Mouse (Mus musculus): ENCODE results near the gene Klhdc1. TPM values are rescaled to one million over a fixed set of nuclear protein-coding genes. Genes with fewer than 3 reads are reported as not detected.

Gene Klhdc1
- polyA plus RNA-seq, 2 experiments = 4.1 to 9.5 TPM

GRCm38 (mm10) chr12:69235782-69236181 lies 5.2 kb upstream of the Klhdc1 start:
- TF ChIP-seq POLR2A (IDR thresholded peaks at IDR 0.05; ENCODE audit: borderline replicate concordance, extremely low read depth, insufficient read depth, insufficient read length) = no peak
- 91% methylated on average over 6 of the region's 6 CpGs for WGBS
- no peak overlapping the region for H3K27ac ChIP-seq (replicated peaks; ENCODE audit: low read depth, low read length)
- H3K4me2 ChIP-seq (replicated peaks; ENCODE audit: low read depth, low read length, severe bottlenecking) = no peak overlapping the region
- H3K9ac ChIP-seq (ENCODE audit: low read depth, low read length, severe bottlenecking) = no peak overlapping the region
- no peak overlapping the region for H3K4me3 ChIP-seq (replicated peaks; ENCODE audit: low read length)
- no peaks in the 10 kb centered on the region for H3K4me1 ChIP-seq (ENCODE audit: control insufficient read depth, insufficient read depth, low read length)
- H3K27me3 ChIP-seq (ENCODE audit: control insufficient read depth, insufficient read depth, low read length) = no peaks in the 10 kb centered on the region
- no peaks in the 10 kb centered on the region for H3K9me3 ChIP-seq (ENCODE audit: control insufficient read depth, low read length)
- no peaks in the 10 kb centered on the region for H3K36me3 ChIP-seq (ENCODE audit: control insufficient read depth, insufficient read depth, low read length)
- ATAC-seq (ENCODE audit: low FRiP score, low read depth) = no peak
- DNase-seq (ENCODE audit: low spot score) = no peak

DNA sequence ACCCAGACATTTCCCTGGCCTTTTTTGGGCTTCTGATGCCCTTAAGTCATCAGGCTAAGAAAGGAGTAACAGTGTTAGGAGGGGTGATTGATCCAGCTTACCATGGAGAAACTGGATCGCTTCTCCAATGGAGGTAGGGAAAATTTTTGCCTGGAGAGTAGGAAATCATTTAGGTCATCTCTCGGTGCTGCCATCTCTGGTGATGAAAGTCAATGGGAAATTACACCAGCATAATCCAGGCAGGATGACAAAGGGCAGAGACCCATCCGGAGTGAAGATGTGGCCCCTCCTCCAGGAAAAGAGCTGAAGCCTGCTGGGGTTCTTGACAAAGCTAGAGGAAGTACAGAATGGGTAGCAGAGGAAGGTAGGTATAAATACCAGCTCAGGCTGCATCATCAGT lies 2.7 kb upstream of the Klhdc1 start:
- no peaks in the 10 kb centered on the region for H3K36me3 ChIP-seq (ENCODE audit: control insufficient read depth, insufficient read depth, low read length)
- TF ChIP-seq POLR2A (IDR thresholded peaks at IDR 0.05; ENCODE audit: borderline replicate concordance, extremely low read depth, insufficient read depth, insufficient read length) = no peak
- H3K9ac ChIP-seq (ENCODE audit: low read depth, low read length, severe bottlenecking) = no peak overlapping the region
- H3K27me3 ChIP-seq (ENCODE audit: control insufficient read depth, insufficient read depth, low read length) = no peaks in the 10 kb centered on the region
- H3K27ac ChIP-seq (replicated peaks; ENCODE audit: low read depth, low read length) = no peak overlapping the region
- 45% methylated on average over 3 of the region's 3 CpGs for WGBS
- H3K4me2 ChIP-seq (replicated peaks; ENCODE audit: low read depth, low read length, severe bottlenecking) = no peak overlapping the region
- ATAC-seq (ENCODE audit: low FRiP score, low read depth) = no peak
- peaks cover 4% of the 10 kb centered on the region for H3K4me1 ChIP-seq (ENCODE audit: control insufficient read depth, insufficient read depth, low read length)
- H3K9me3 ChIP-seq (ENCODE audit: control insufficient read depth, low read length) = no peaks in the 10 kb centered on the region
- DNase-seq (ENCODE audit: low spot score) = no peak
- H3K4me3 ChIP-seq (replicated peaks; ENCODE audit: low read length) = no peak overlapping the region

DNA sequence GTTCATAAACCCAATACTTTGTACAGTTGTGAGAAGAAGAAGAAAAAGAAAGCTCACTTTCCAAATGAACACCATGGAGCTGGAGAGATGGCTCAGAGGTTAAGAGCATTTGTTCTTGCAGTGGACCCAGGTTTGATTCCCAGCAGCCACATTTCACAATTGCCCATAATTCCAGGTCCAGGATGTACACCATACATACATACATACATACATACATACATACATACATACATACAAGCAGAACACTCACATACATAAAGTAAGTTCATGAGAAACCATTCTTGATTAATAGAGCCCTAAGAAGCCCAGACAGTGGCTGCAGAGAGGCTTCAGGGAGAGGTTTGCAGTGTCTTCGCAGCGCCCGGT lies 412 bp downstream of the Klhdc1 start:
- WGBS = 6% methylated on average over 3 of the region's 3 CpGs
- no peak for DNase-seq (ENCODE audit: low spot score)
- H3K9ac ChIP-seq (ENCODE audit: low read depth, low read length, severe bottlenecking) = peak overlapping the region; percentile 89
- TF ChIP-seq POLR2A (IDR thresholded peaks at IDR 0.05; ENCODE audit: borderline replicate concordance, extremely low read depth, insufficient read depth, insufficient read length) = no peak
- no peaks in the 10 kb centered on the region for H3K27me3 ChIP-seq (ENCODE audit: control insufficient read depth, insufficient read depth, low read length)
- H3K9me3 ChIP-seq (ENCODE audit: control insufficient read depth, low read length) = no peaks in the 10 kb centered on the region
- 0 out of 2 replicates have a peak, but pooled peaks have one; percentile 11 for ATAC-seq (ENCODE audit: low FRiP score, low read depth)
- no peaks in the 10 kb centered on the region for H3K36me3 ChIP-seq (ENCODE audit: control insufficient read depth, insufficient read depth, low read length)
- H3K4me3 ChIP-seq (replicated peaks; ENCODE audit: low read length) = peak overlapping the region; percentile 61
- peaks cover 4% of the 10 kb centered on the region for H3K4me1 ChIP-seq (ENCODE audit: control insufficient read depth, insufficient read depth, low read length)
- peak overlapping the region; percentile 73 for H3K27ac ChIP-seq (replicated peaks; ENCODE audit: low read depth, low read length)
- H3K4me2 ChIP-seq (replicated peaks; ENCODE audit: low read depth, low read length, severe bottlenecking) = peak overlapping the region; percentile 65

DNA sequence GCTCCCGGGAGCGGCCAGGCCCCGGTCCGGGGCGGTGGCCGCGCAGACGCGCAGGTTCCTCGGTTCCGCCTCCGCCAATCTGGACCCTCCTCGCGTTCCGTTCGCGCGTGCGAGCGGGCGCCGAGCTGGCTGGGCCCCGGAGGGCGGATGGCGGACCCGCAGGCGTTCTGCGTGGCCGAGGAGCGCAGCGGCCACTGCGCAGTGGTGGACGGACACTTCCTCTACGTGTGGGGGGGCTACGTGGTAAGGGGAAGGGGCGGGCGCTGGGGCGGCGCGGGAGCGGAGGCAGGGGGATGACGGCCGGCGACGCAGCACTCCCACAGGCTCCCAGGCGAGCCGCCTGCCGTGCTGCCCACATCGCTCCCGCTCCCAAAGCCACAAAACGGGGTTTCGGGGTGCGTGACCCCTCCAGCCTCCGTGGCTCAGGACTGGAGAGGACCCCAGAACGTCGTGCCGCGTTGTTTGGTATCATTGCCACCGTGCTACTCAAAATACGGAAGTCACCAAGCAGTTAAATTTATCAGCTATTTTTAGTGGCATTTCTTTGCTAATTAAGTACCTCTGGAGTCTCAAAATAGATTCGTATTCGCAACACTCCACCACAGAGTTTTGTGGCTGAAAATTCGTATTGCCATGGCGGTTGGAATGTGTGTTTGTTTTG lies 925 bp downstream of the Klhdc1 start:
- H3K9ac ChIP-seq (ENCODE audit: low read depth, low read length, severe bottlenecking) = peak overlapping the region; percentile 89
- H3K4me2 ChIP-seq (replicated peaks; ENCODE audit: low read depth, low read length, severe bottlenecking) = peak overlapping the region; percentile 65
- no peaks in the 10 kb centered on the region for H3K27me3 ChIP-seq (ENCODE audit: control insufficient read depth, insufficient read depth, low read length)
- peak overlapping the region; percentile 61 for H3K4me3 ChIP-seq (replicated peaks; ENCODE audit: low read length)
- peaks cover 4% of the 10 kb centered on the region for H3K4me1 ChIP-seq (ENCODE audit: control insufficient read depth, insufficient read depth, low read length)
- ATAC-seq (ENCODE audit: low FRiP score, low read depth) (peak; percentile 90), DNase-seq (ENCODE audit: low spot score) (peak; percentile 75)
- WGBS = under 1% methylated on average over 55 of the region's 64 CpGs
- TF ChIP-seq POLR2A (IDR thresholded peaks at IDR 0.05; ENCODE audit: borderline replicate concordance, extremely low read depth, insufficient read depth, insufficient read length) = 0 out of 2 replicates have a peak, but pooled peaks have one; percentile 57
- peak overlapping the region; percentile 73 for H3K27ac ChIP-seq (replicated peaks; ENCODE audit: low read depth, low read length)
- no peaks in the 10 kb centered on the region for H3K36me3 ChIP-seq (ENCODE audit: control insufficient read depth, insufficient read depth, low read length)
- H3K9me3 ChIP-seq (ENCODE audit: control insufficient read depth, low read length) = no peaks in the 10 kb centered on the region

- no peak for DNase-seq (ENCODE audit: low spot score)
- H3K36me3 ChIP-seq (ENCODE audit: control insufficient read depth, insufficient read depth, low read length) = no peaks in the 10 kb centered on the region
- H3K27me3 ChIP-seq (ENCODE audit: control insufficient read depth, insufficient read depth, low read length) = no peaks in the 10 kb centered on the region
- H3K4me3 ChIP-seq (replicated peaks; ENCODE audit: low read length) = no peak overlapping the region
- no peak overlapping the region for H3K27ac ChIP-seq (replicated peaks; ENCODE audit: low read depth, low read length)
- H3K9me3 ChIP-seq (ENCODE audit: control insufficient read depth, low read length) = no peaks in the 10 kb centered on the region
- H3K9ac ChIP-seq (ENCODE audit: low read depth, low read length, severe bottlenecking) = no peak overlapping the region
- no peak for TF ChIP-seq POLR2A (IDR thresholded peaks at IDR 0.05; ENCODE audit: borderline replicate concordance, extremely low read depth, insufficient read depth, insufficient read length)
- no peaks in the 10 kb centered on the region for H3K4me1 ChIP-seq (ENCODE audit: control insufficient read depth, insufficient read depth, low read length)
- WGBS = 86% methylated on average over 4 of the region's 4 CpGs
- ATAC-seq (ENCODE audit: low FRiP score, low read depth) = no peak
- no peak overlapping the region for H3K4me2 ChIP-seq (replicated peaks; ENCODE audit: low read depth, low read length, severe bottlenecking)
Observed at GRCm38 (mm10) chr12:69249766-69250165, 8.8 kb downstream of the Klhdc1 start.

All from limb, embryonic 14.5 days (tissue).